Mouse (Mus musculus): ENCODE measurements around the gene Plekha8.

Plekha8 gene

DNA sequence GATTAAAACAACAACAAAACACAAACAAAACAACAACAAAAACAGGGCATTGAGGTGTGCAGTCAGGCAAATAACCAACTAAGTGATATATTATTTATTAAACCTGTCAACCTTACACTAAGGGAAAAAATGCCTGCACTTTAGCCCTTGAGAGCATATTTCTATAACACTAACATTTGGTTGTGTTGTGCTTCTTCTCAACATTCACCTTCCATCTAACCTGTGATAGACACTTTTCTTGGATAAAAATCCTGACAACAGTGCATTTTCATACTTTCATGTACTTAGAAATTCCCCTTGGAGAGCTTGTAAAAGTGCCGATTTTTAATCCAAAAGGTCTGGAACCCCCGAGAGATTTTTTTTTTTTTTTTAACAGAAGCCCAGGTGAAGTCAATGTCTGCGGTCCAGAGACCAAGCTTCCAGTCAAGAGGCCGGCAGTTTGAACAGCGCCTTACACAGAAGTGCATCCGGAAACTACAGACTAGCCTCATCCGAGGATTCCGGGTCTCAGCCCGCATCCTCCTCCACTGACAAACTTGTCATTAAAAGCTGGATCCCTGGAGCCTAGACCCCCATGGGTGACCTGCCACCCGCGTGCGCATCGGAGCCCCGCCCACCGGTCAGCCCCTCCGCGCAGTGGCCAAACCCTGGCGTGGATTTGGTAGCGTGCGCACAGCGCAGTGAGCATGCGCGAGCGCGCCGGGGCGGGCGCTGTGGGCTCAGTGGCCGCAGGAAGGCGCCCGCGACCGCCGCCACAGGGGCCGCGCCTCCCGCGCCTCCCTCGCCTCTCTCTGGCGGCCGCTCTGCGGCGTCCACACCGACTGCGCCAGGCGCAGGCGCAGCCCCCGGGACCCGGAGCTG, at the start of gene Plekha8:
Plekha8 (plus strand) TSS at position 643 of the 861 bp plus-strand sequence.
- DNase-seq, result peak; percentile 93 to 97

DNA sequence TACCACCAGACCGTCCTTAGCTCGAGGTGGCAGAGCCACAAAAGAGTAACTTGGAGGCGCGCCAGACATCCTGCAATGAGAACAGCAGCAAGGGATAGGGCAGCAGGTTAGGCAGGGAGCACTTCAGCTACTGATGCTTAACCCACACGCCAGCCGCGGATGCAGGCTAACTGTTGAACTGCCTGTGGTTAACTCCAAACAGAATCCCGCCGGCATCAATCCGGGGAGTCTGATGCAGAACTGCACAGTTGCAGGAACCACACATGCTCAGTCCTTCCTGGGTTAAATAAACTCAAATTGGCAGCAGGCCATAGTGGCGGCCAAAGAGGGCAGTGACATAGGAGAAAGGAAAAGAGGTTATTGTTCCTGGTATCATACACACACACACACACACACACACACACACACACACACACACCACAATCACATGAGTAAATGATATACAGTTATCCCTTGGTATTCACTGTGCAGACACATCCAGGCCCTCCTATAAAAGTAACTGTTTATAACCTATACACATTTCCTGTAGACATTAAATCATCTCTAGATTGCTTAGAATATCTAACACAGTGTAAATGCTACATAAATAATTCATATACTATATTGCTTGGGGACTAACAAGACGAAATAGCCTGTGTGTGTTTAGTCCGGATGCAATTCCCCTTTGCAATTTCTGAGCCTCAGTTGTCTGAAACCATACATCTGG, 46.4 kb upstream of the Plekha8 start:
- peak; percentile 70 to 81 for DNase-seq

DNA sequence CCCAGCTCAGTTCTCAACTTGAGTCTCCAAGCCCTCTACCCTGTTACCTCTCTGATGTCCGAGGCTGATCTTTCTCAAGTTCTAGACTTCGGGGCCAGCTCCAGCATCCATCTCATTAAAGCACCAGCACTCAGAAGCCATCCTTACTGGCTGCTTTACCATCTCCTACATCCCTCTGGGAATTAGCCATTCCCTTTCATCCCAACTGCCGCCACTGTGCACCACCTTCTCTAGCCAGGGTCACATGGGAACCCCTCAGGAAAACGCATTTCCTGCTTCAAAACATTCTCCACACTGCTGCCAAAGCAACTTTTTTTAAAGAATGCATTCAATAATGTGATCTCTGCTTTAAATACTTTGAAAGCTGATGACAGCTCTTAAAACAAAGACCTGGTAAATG, 45.6 kb upstream of the Plekha8 start:
- no peak for DNase-seq

DNA sequence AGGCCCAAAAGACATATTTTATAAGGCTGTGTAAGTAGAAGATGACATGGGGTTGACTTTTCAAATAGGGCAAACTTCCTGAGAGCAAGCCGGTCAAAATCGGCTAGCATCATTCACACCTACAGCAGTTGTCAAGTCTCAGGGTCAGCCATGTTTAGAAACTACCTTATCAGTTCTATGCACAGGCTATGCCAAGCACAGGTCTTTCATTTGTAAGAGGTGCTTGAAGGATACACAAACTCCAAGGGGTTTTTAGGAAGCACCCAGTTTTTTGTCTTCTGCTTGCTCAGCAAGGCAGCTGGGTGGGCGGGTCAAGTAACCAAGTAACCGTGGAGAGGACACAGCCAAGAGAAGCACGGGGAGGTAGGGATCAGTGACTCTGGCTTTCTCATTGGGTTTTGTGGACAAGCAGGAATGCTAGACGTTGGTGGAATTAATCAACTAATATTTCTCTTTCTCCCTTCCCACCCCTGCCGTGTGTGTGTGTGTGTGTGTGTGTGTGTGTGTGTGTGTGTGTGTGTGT, 44.0 kb upstream of the Plekha8 start:
- no peak for DNase-seq

DNA sequence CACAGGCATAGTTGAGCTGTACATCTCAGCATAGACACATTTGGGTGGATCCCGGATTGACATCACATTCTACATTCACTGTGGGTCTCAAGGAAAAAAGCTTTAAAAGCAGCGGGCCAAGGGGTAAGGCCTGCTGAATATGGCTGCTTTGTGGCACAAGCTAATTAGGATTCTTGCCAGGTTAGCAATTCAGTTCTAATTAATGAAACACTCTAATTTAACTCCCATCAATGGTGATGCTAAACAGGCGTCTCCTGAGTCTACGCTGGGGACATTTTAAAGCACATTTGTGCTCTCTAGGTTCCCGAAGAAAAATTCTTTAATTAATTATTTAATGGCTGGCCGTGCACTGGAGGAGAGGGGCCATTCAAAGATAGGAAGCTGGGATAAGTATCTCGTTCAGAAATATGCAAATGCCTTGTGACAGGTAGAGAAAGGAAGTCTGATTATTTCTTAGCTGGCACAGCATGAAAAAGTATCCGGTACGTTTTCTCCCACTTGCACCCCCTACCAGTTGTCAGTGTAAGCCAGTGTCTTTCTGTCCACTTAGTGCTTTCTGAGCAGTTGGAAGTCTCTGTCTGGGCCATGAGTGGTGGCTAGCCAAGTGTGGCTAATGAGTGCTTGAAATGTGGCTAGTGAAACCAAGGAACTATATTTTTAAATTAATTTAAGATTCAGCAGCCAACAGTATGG, 42.0 kb upstream of the Plekha8 start:
- no peak for DNase-seq

GRCm38 (mm10) chr6:54553632-54554031, 41.3 kb upstream of the Plekha8 start:
- DNase-seq, result no peak

DNA sequence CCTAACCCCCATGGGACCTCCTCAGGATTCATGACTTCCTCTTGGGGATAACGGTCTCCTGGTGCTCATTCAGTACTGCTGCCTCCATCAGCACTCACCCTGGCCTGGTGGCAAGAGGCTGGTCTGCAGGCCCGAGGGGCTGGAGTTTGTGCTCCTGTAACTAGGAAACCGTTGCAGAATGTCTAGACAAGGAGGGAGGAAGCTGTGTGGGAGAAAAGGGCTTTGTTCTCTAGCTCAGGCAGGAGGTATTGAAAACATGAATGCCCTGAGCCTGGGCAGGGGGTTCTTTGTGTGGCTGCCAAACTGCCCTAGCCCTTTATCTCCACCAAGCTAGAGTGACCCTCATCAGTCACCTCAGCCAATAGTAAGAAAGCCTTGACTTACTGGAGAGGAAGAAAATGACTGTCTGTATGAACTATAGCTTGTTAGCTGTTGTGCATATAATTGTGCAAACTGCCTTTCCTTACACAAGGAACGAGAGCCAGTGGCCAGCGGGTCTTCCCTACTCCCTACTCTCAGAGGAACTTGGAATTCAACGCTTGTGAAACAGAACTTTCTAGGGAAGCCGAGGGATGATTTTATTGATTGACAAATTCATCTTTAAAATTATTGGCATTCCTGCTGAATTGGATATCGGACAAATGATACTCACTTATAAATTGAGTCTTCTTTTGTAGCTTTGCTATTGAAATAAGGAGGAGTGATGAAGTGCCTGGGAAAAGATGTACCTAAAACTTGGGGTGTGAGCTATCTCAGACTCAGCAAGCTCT, 40.4 kb upstream of the Plekha8 start:
- no peak for DNase-seq

DNA sequence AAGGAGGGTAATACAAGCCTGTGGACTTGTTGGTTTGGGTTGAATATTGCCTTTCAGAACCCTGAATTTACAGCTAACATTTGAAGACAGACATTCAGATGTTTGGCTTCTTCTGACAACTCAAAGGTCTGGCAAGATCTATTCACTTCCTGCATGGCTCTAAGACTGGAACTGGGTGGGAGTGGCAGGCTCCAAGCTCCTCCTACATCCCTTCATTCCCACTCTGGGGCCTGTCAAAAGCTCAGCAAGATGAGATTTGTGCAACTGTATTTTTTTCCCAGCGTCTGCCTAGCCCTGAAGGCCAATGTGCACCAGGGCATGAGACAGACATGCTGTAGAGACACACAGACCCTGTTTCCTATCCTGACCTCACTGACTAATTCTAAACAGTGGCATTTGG, 39.1 kb upstream of the Plekha8 start:
- peak; percentile 16 to 77 for DNase-seq

- DNase-seq, result no peak
Measured at GRCm38 (mm10) chr6:54557671-54558070, 37.2 kb upstream of the Plekha8 start.

- no peak for DNase-seq
Measured at GRCm38 (mm10) chr6:54558466-54558865, 36.4 kb upstream of the Plekha8 start.

- DNase-seq, result no peak
Measured at GRCm38 (mm10) chr6:54562018-54562809, 32.7 kb upstream of the Plekha8 start.

- DNase-seq, result no peak
Measured at GRCm38 (mm10) chr6:54563561-54563960, 31.4 kb upstream of the Plekha8 start.

- DNase-seq, result no peak
Measured at GRCm38 (mm10) chr6:54564506-54564991, 30.4 kb upstream of the Plekha8 start.

DNA sequence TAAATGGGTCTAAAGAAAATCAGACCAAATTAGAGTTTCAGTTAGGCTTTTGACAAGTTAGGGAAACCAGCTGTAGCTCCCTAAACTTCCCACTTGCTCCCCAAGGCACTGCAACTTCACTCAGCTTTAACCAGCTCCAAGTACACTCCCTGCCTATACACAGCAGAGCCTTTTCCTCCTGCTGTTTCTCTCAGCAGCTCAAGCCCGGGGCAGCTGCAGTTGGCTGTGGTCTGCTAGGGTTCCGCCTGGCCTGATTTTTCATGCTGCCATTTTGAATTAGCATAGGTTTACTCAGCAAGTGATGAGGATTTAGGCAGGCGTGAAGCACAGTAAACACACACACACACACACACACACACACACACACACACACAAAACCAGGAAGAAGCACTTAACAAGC, 29.9 kb upstream of the Plekha8 start:
- no peak for DNase-seq

DNA sequence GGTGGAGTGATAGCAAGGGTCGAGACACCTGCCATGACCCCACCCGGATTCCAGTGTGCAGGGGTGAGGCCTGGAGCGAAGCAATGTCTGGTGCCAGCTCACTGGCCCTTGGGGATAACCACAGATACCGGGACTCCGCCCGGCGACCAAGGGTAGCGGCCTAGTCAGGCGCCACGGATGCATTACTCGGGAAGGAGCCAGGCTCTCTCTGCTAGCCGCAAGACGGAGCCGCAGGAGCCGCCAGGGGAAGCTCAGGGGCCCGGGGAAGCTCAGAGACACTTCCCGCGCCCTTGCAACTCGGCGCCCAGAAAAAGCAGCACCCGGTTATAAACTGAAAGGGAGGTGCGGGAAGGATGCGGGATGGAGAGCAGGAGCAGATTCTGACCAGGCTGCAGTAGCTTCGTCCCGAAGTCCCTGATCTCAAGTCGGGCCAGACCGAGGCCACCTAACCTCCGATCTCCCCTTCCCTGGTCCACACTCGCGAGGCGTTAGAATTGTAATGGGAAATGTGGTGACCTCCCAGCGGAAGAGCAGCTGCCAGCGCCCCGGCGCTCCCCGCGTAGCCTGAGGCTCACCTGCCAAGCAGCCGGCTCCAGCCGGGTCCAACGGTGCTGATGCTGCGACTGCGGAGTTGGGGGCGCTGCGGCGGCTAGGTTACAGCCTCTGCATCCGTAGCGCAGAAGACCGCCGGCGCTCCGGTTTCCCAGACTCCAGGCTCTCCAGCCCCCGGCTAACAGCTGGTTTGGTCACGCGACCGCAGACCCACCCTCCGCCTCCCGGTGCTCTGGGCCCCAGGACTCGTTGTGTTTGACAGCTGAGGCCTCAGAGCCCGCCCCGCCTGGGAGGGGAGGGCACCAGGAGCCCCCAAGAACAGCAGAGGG, 29.0 kb upstream of the Plekha8 start, which contains the start of gene Scrn1:
Scrn1 (minus strand) TSS at position 825 of the 881 bp plus-strand sequence.
- peak; percentile 51 to 76 for DNase-seq

GRCm38 (mm10) chr6:54566546-54566919, 28.4 kb upstream of the Plekha8 start:
- DNase-seq, result no peak

DNA sequence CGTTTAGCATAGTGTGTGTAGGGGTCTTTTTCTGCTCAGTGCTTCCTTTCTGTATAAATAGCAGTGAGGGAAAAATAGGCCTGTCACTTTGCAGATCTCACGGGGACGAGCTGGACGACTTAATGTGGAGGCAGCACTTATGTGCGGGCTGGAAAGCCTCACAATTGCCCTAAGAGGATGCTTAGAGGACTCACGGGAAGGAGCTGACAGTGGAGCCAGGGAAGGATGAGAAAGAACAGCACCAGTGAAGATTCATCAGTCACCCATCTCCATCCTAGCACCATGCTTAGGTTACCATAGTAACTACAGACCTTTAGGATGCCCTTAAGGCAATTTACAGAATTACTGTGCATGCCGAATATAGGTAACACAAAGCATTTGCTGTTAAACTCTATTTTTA, 25.1 kb upstream of the Plekha8 start:
- no peak for DNase-seq

DNA sequence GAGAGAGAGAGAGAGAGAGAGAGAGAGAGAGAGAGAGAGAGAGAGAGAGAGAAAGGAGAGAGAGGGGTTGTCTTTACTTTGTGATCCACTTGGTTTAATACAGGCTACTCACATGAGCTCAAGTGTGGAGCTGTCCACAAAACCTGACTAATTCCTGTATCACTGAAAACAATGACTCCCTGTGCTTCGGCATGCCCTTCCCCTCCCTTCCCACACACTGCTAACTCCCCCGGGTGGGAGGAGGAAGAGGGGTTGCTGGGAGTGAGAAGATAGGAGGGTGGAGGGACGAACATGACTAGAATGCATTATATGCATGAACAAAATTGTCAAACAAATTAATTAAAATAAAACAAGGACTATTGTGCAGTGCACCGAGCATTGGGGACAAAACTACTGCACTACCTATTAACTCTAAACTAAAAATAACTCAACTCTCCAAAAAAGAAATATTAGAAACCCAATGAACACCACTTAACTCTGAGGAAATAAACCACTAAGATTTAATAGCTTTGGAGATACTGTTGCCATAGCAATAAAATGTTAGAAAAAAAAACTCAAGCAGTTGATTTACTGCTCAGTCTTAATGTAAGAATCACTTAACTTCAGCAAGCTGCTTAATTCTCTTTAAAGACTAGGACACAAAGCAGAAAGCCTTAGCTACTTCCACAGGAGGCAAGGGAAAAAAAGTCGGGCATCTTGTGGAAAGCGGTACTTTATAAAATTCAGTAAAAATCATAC, 21.5 kb upstream of the Plekha8 start:
- DNase-seq, result no peak

GRCm38 (mm10) chr6:54586175-54586574, 8.7 kb upstream of the Plekha8 start:
- peak in 1 of 2 experiments; percentile 49 for DNase-seq

- DNase-seq, result no peak
Measured at GRCm38 (mm10) chr6:54586911-54587310, 8.0 kb upstream of the Plekha8 start.
